Mouse (Mus musculus) olfactory bulb, adult 2 months (tissue): Measurements from ENCODE around the gene Gm47841. TPM values are rescaled to one million over a fixed set of nuclear protein-coding genes. Genes with fewer than 3 reads are reported as not detected.

Experiments used
- H3K27ac ChIP-seq: fragments of 200-500 bp; 2 replicates; pipeline ENCODE4 v1.5.1; 2012; ENCODE audit warnings: low read depth, low read length; ENCODE audit not compliant: insufficient read depth
- H3K4me1 ChIP-seq: fragments of 200-500 bp; 2 replicates; pipeline ENCODE4 v1.6.1; 2012; ENCODE audit warnings: low read length; ENCODE audit not compliant: control insufficient read depth, insufficient read depth
- H3K4me3 ChIP-seq: fragments of 200-500 bp; 2 replicates; pipeline ENCODE4 v1.5.1; 2012; ENCODE audit warnings: mild to moderate bottlenecking, low read depth, low read length, moderate library complexity; ENCODE audit not compliant: insufficient read depth
- CTCF ChIP-seq: fragments of 200-500 bp; IDR thresholded peaks from 2 replicates; pipeline ENCODE4 v1.5.1; 2012; ENCODE audit warnings: low read depth, mild to moderate bottlenecking, low read length, moderate library complexity; ENCODE audit not compliant: insufficient read depth
- POLR2A ChIP-seq: fragments of 200-500 bp; IDR thresholded peaks from 2 replicates; pipeline ENCODE4 v1.6.1; 2012; ENCODE audit warnings: mild to moderate bottlenecking, low read depth, low read length, moderate library complexity; ENCODE audit not compliant: insufficient read depth
- WGBS: fragments of 180-500 bp; shearing (Covaris S2); methylation state at CpG from one replicate; pipeline ENCODE4 v1.1.7; 2018; 5-methylcytosine and 5-hydroxymethylcytosine counted together
- polyA plus RNA-seq: library from polyadenylated mRNA; stranded (reverse); fragments of >200 nt; gene quantifications from 2 replicates; pipeline ENCODE4 v1.2.4, GENCODE M21; 2012; ENCODE audit warnings: low replicate concordance; ENCODE audit not compliant: missing spikeins, insufficient read depth, insufficient read length

Gene Gm47841
- polyA plus RNA-seq, 1 experiment, result not detected

GRCm38 (mm10) chr15:101039651-101040050, 7.5 kb downstream of the Gm47841 start:
- Histone ChIP-seq H3K4me3 (no peak overlapping the region), H3K4me1 (no peaks in the 10 kb centered on the region), H3K27ac (no peak overlapping the region)
- TF ChIP-seq POLR2A (no peak), CTCF (0 out of 2 replicates have a peak, but pooled peaks have one; percentile 10)
- 74% methylated on average over 17 of the region's 17 CpGs for WGBS

- no peak overlapping the region for H3K4me3 ChIP-seq
- H3K4me1 ChIP-seq, result peaks cover 7% of the 10 kb centered on the region
- 74% methylated on average over 2 of the region's 2 CpGs for WGBS
- TF ChIP-seq CTCF (no peak), POLR2A (no peak)
- peak overlapping the region; percentile 27; the same call in 1 of the 2 replicates for H3K27ac ChIP-seq
Measured at GRCm38 (mm10) chr15:101028960-101029359, 18.2 kb downstream of the Gm47841 start.

GRCm38 (mm10) chr15:101011352-101011751, 35.8 kb downstream of the Gm47841 start:
- H3K4me1 ChIP-seq, result peaks cover 9% of the 10 kb centered on the region
- 85% methylated on average over 6 of the region's 6 CpGs for WGBS
- H3K4me3 ChIP-seq, result no peak overlapping the region
- H3K27ac ChIP-seq, result no peak overlapping the region
- no peak for TF ChIP-seq POLR2A
- no peak for TF ChIP-seq CTCF

- Histone ChIP-seq H3K27ac (no peak overlapping the region), H3K4me3 (no peak overlapping the region), H3K4me1 (peaks cover 12% of the 10 kb centered on the region)
- no peak for TF ChIP-seq CTCF
- TF ChIP-seq POLR2A, result no peak
- 59% methylated on average over 14 of the region's 14 CpGs for WGBS
Measured at GRCm38 (mm10) chr15:101008386-101009010, 38.7 kb downstream of the Gm47841 start.

GRCm38 (mm10) chr15:101007236-101007635, 40.0 kb downstream of the Gm47841 start:
- Histone ChIP-seq H3K27ac (no peak overlapping the region), H3K4me3 (no peak overlapping the region), H3K4me1 (peaks cover 12% of the 10 kb centered on the region)
- no peak for TF ChIP-seq POLR2A
- no peak for TF ChIP-seq CTCF
- 72% methylated on average over 7 of the region's 7 CpGs for WGBS

GRCm38 (mm10) chr15:101006251-101007040, 40.8 kb downstream of the Gm47841 start:
- Histone ChIP-seq H3K27ac (no peak overlapping the region), H3K4me3 (no peak overlapping the region), H3K4me1 (peaks cover 12% of the 10 kb centered on the region)
- 43% methylated on average over 15 of the region's 15 CpGs for WGBS
- TF ChIP-seq POLR2A (no peak), CTCF (no peak)

- Histone ChIP-seq H3K27ac (no peak overlapping the region), H3K4me1 (peaks cover 12% of the 10 kb centered on the region), H3K4me3 (no peak overlapping the region)
- WGBS, result 72% methylated on average over 8 of the region's 8 CpGs
- TF ChIP-seq POLR2A, result no peak
- no peak for TF ChIP-seq CTCF
Measured at GRCm38 (mm10) chr15:101005717-101006116, 41.5 kb downstream of the Gm47841 start.

GRCm38 (mm10) chr15:101004538-101004937, 42.7 kb downstream of the Gm47841 start:
- H3K4me1 ChIP-seq, result peaks cover 12% of the 10 kb centered on the region
- WGBS, result 77% methylated on average over 3 of the region's 3 CpGs
- TF ChIP-seq CTCF (no peak), POLR2A (no peak)
- no peak overlapping the region for H3K4me3 ChIP-seq
- no peak overlapping the region for H3K27ac ChIP-seq

- TF ChIP-seq CTCF (no peak), POLR2A (no peak)
- H3K4me1 ChIP-seq, result peaks cover 12% of the 10 kb centered on the region
- WGBS, result 93% methylated on average over 3 of the region's 3 CpGs
- H3K27ac ChIP-seq, result no peak overlapping the region
- H3K4me3 ChIP-seq, result no peak overlapping the region
Measured at GRCm38 (mm10) chr15:101002466-101002865, 44.7 kb downstream of the Gm47841 start.
